Mouse (Mus musculus) B cell, adult 67 days (primary cell): ENCODE measurements around the gene Ephb2. TPM values are rescaled to one million over a fixed set of nuclear protein-coding genes. Genes with fewer than 3 reads are reported as not detected.

Source experiments
- total RNA-seq, 2 experiments: library from RNA; stranded (reverse); gene quantifications; 4 replicates each; pipeline ENCODE4 v1.2.4; 2023

Gene Ephb2
- total RNA-seq: not detected

GRCm38 (mm10) chr4:136835621-136836386 is at the start of gene Ephb2:
Gene Ephb2 (minus strand): TSS chr4:136835988.

GRCm38 (mm10) chr4:136622388-136622787 is 213.4 kb downstream of the Ephb2 start, which contains the start of gene Lactbl1:
Gene Lactbl1 (plus strand): TSS chr4:136622621.

GRCm38 (mm10) chr4:136610387-136610856 is 225.4 kb downstream of the Ephb2 start, which contains the start of gene Tex46:
Gene Tex46 (plus strand): TSS chr4:136610437.

GRCm38 (mm10) chr4:136602568-136602967 is 233.2 kb downstream of the Ephb2 start, which contains the start of gene Kdm1a:
Gene Kdm1a (minus strand): TSS chr4:136602723.

Other genes with a start within 250 kb of the Ephb2 start
- gene Kdm1a, start 233.3 kb downstream of the Ephb2 start, total RNA-seq: 10 to 100 TPM; 66.8 to 72.6 TPM
- gene Tex46, start 225.6 kb downstream of the Ephb2 start, total RNA-seq: not detected
- not detected for gene Lactbl1, start 213.4 kb downstream of the Ephb2 start, total RNA-seq
- gene C1qb, start 50.2 kb upstream of the Ephb2 start, total RNA-seq: 1 to 10 TPM; 1.9 to 9.0 TPM
- 1 to 10 TPM; 3.1 to 9.8 TPM for gene C1qc, start 57.1 kb upstream of the Ephb2 start, total RNA-seq
- gene C1qa, start 62.8 kb upstream of the Ephb2 start, total RNA-seq: 1 to 10 TPM; 1.5 to 7.5 TPM
- not detected for gene Epha8, start 120.8 kb upstream of the Ephb2 start, total RNA-seq
- 10 to 100 TPM; 24.3 to 28.4 TPM for gene Zbtb40, start 212.8 kb upstream of the Ephb2 start, total RNA-seq